Mouse (Mus musculus): ENCODE results near the gene Meioc. TPM values are rescaled to one million over a fixed set of nuclear protein-coding genes. Genes with fewer than 3 reads are reported as not detected.

The Meioc gene
- not detected for total RNA-seq (2021)
- long read RNA-seq, experiment 1 = 0 reads
- long read RNA-seq, experiment 2 = 0 reads

- DNase-seq (ENCODE audit: low spot score in 2 of 2) = no peak
- intact Hi-C loops (cut with DNase I) = no loop called here
Observed at GRCm38 (mm10) chr11:102663416-102663815, at the start of gene Meioc. Gene Meioc, plus strand, starts transcription at chr11:102663716.

GRCm38 (mm10) chr11:102619449-102619848 lies 44.1 kb upstream of the Meioc start:
- intact Hi-C loops (cut with DNase I) = no loop called here
- no peak for DNase-seq (ENCODE audit: low spot score in 2 of 2)

- DNase-seq (ENCODE audit: low spot score in 2 of 2) = no peak
- intact Hi-C loops (cut with DNase I) = no loop called here
Observed at GRCm38 (mm10) chr11:102623876-102624789, 39.4 kb upstream of the Meioc start.

GRCm38 (mm10) chr11:102624888-102625407 lies 38.6 kb upstream of the Meioc start:
- DNase-seq (ENCODE audit: low spot score in 2 of 2) = peak in 1 of 2 experiments; percentile 31
- intact Hi-C loops (cut with DNase I) = no loop called here

- intact Hi-C loops (cut with DNase I) = no loop called here
- no peak for DNase-seq (ENCODE audit: low spot score in 2 of 2)
Observed at GRCm38 (mm10) chr11:102627171-102627931, 36.2 kb upstream of the Meioc start.

GRCm38 (mm10) chr11:102628529-102628928 lies 35.0 kb upstream of the Meioc start:
- DNase-seq (ENCODE audit: low spot score in 2 of 2) = no peak
- intact Hi-C loops (cut with DNase I) = no loop called here

GRCm38 (mm10) chr11:102629375-102629774 lies 34.1 kb upstream of the Meioc start:
- DNase-seq (ENCODE audit: low spot score in 2 of 2) = no peak
- intact Hi-C loops (cut with DNase I) = no loop called here

- DNase-seq (ENCODE audit: low spot score in 2 of 2) = no peak
- intact Hi-C loops (cut with DNase I) = no loop called here
Observed at GRCm38 (mm10) chr11:102630731-102631130, 32.8 kb upstream of the Meioc start.

- DNase-seq (ENCODE audit: low spot score in 2 of 2) = no peak
- intact Hi-C loops (cut with DNase I) = no loop called here
Observed at GRCm38 (mm10) chr11:102631203-102631602, 32.3 kb upstream of the Meioc start.

- no peak for DNase-seq (ENCODE audit: low spot score in 2 of 2)
- intact Hi-C loops (cut with DNase I) = no loop called here
Observed at GRCm38 (mm10) chr11:102632725-102633124, 30.8 kb upstream of the Meioc start.

- intact Hi-C loops (cut with DNase I) = no loop called here
Observed at GRCm38 (mm10) chr11:102633379-102633778, 30.1 kb upstream of the Meioc start.

GRCm38 (mm10) chr11:102636887-102637286 lies 26.6 kb upstream of the Meioc start:
- no peak for DNase-seq (ENCODE audit: low spot score in 2 of 2)

More at GRCm38 (mm10) chr11:102633379-102633778, 30.1 kb upstream of the Meioc start:
- DNase-seq (ENCODE audit: low spot score in 2 of 2) = no peak

GRCm38 (mm10) chr11:102643891-102644382 lies 19.6 kb upstream of the Meioc start:
- intact Hi-C loops (cut with DNase I) = loop anchor here (5.0 kb wide), 1 partner anchor 37 kb away; no protein-coding TSS in a partner anchor

More at GRCm38 (mm10) chr11:102636887-102637286, 26.6 kb upstream of the Meioc start:
- intact Hi-C loops (cut with DNase I) = no loop called here

GRCm38 (mm10) chr11:102646226-102646625 lies 17.3 kb upstream of the Meioc start:
- intact Hi-C loops (cut with DNase I) = no loop called here

More at GRCm38 (mm10) chr11:102643891-102644382, 19.6 kb upstream of the Meioc start:
- no peak for DNase-seq (ENCODE audit: low spot score in 2 of 2)

GRCm38 (mm10) chr11:102647885-102648284 lies 15.6 kb upstream of the Meioc start:
- no peak for DNase-seq (ENCODE audit: low spot score in 2 of 2)
- intact Hi-C loops (cut with DNase I) = no loop called here

More at GRCm38 (mm10) chr11:102646226-102646625, 17.3 kb upstream of the Meioc start:
- DNase-seq (ENCODE audit: low spot score in 2 of 2) = no peak

- intact Hi-C loops (cut with DNase I) = loop anchor here (2.0 to 5.0 kb wide), 3 partner anchors 79 to 204 kb away; partner anchors contain the start of gene Fam171a2
Observed at GRCm38 (mm10) chr11:102651381-102651780, 12.1 kb upstream of the Meioc start.

GRCm38 (mm10) chr11:102652844-102653243 lies 10.7 kb upstream of the Meioc start:
- intact Hi-C loops (cut with DNase I) = loop anchor here (5.0 kb wide), 2 partner anchors 166 to 206 kb away; partner anchors contain the start of gene Fam171a2
- no peak for DNase-seq (ENCODE audit: low spot score in 2 of 2)

More at GRCm38 (mm10) chr11:102651381-102651780, 12.1 kb upstream of the Meioc start:
- DNase-seq (ENCODE audit: low spot score in 2 of 2) = peak; percentile 67 to 83

GRCm38 (mm10) chr11:102655888-102656287 lies 7.6 kb upstream of the Meioc start:
- DNase-seq (ENCODE audit: low spot score in 2 of 2) = peak; percentile 19 to 55
- intact Hi-C loops (cut with DNase I) = no loop called here

- intact Hi-C loops (cut with DNase I) = no loop called here
- DNase-seq (ENCODE audit: low spot score in 2 of 2) = peak in 1 of 2 experiments; percentile 22
Observed at GRCm38 (mm10) chr11:102656326-102656926, 7.1 kb upstream of the Meioc start.
